Mouse (Mus musculus) cerebellum, adult 2 months (tissue): ENCODE measurements around the gene Hmx2. TPM values are rescaled to one million over a fixed set of nuclear protein-coding genes. Genes with fewer than 3 reads are reported as not detected.

Source experiments
- DNase-seq, 2 experiments: peaks; one replicate each; pipeline ENCODE4 v3.0.0; 2021
- H3K27ac ChIP-seq: fragments of 200-500 bp; 2 replicates; pipeline ENCODE4 v1.5.1; 2012; ENCODE audit warnings: low read length, control low read depth, inconsistent platforms; ENCODE audit not compliant: insufficient read depth
- H3K27me3 ChIP-seq: fragments of 200-500 bp; 2 replicates; pipeline ENCODE4 v1.6.1; 2012; ENCODE audit warnings: inconsistent platforms, mild to moderate bottlenecking, low read length, moderate library complexity; ENCODE audit not compliant: control insufficient read depth, insufficient read depth
- H3K4me1 ChIP-seq: fragments of 200-500 bp; 2 replicates; pipeline ENCODE4 v1.6.1; 2011; ENCODE audit warnings: low read length; ENCODE audit not compliant: control insufficient read depth, insufficient read depth
- H3K4me3 ChIP-seq: fragments of 200-500 bp; replicated peaks from 2 replicates; pipeline ENCODE3; 2011; ENCODE audit warnings: mild to moderate bottlenecking, low read depth, low read length, control low read depth; ENCODE audit not compliant: insufficient read depth
- CTCF ChIP-seq: fragments of 200-500 bp; IDR thresholded peaks from 2 replicates; pipeline ENCODE4 v1.5.1; 2011; ENCODE audit warnings: low read depth, mild to moderate bottlenecking, control low read depth, low read length, moderate library complexity, borderline replicate concordance; ENCODE audit not compliant: insufficient read depth
- POLR2A ChIP-seq: fragments of 200-500 bp; IDR thresholded peaks from 2 replicates; pipeline ENCODE4 v1.6.1; 2011; ENCODE audit warnings: low read length, control low read depth, borderline replicate concordance; ENCODE audit not compliant: insufficient read depth
- WGBS: fragments of 180-500 bp; shearing (Covaris S2); methylation state at CpG from one replicate; pipeline ENCODE4 v1.1.7; 2018; 5-methylcytosine and 5-hydroxymethylcytosine counted together
- polyA plus RNA-seq: library from polyadenylated mRNA; depleted of rRNA; stranded (reverse); fragments of >200 nt; gene quantifications from 2 replicates; pipeline ENCODE4 v1.2.3, GENCODE M21; 2012; rRNA removed

Gene Hmx2
- polyA plus RNA-seq, 1 experiment, result not detected

GRCm38 (mm10) chr7:131603186-131603585 is 54.6 kb downstream of the Hmx2 start:
- no peak for DNase-seq
- Histone ChIP-seq H3K27ac (no peak overlapping the region), H3K4me1 (no peaks in the 10 kb centered on the region), H3K27me3 (no peaks in the 10 kb centered on the region), H3K4me3 (no peak overlapping the region)
- 40% methylated on average over 8 of the region's 11 CpGs for WGBS
- no peak for TF ChIP-seq POLR2A
- no peak for TF ChIP-seq CTCF

- 34% methylated on average over 10 of the region's 10 CpGs for WGBS
- H3K4me3 ChIP-seq, result no peak overlapping the region
- TF ChIP-seq CTCF (no peak), POLR2A (no peak)
Measured at GRCm38 (mm10) chr7:131604946-131605345, 56.4 kb downstream of the Hmx2 start.

GRCm38 (mm10) chr7:131605481-131605880 is 56.9 kb downstream of the Hmx2 start:
- no peaks in the 10 kb centered on the region for H3K4me1 ChIP-seq
- no peak for DNase-seq
- TF ChIP-seq CTCF (no peak), POLR2A (no peak)
- no peak overlapping the region for H3K4me3 ChIP-seq
- 11% methylated on average over 4 of the region's 4 CpGs for WGBS
- H3K27ac ChIP-seq, result no peak overlapping the region
- H3K27me3 ChIP-seq, result no peaks in the 10 kb centered on the region

More at GRCm38 (mm10) chr7:131604946-131605345, 56.4 kb downstream of the Hmx2 start:
- H3K4me1 ChIP-seq, result no peaks in the 10 kb centered on the region
- no peaks in the 10 kb centered on the region for H3K27me3 ChIP-seq
- no peak for DNase-seq
- H3K27ac ChIP-seq, result no peak overlapping the region

Other genes with a start within 250 kb of the Hmx2 start
- 0.05 and 0.19 TPM in 2 replicates for gene Cuzd1, start 226.5 kb upstream of the Hmx2 start, polyA plus RNA-seq
- gene Fam24b, start 219.3 kb upstream of the Hmx2 start, polyA plus RNA-seq, result 0.60 and 0.70 TPM in 2 replicates
- not detected in 2 replicates for gene Fam24a, start 214.9 kb upstream of the Hmx2 start, polyA plus RNA-seq
- gene 2310057M21Rik, start 186.0 kb upstream of the Hmx2 start, polyA plus RNA-seq, result 16.3 and 16.7 TPM in 2 replicates
- gene Pstk, start 177.6 kb upstream of the Hmx2 start, polyA plus RNA-seq, result 69.4 and 75.7 TPM in 2 replicates
- gene Ikzf5, start 138.3 kb upstream of the Hmx2 start, polyA plus RNA-seq, result 18.7 and 19.2 TPM in 2 replicates
- 29.8 and 36.7 TPM in 2 replicates for gene Acadsb, start 138.2 kb upstream of the Hmx2 start, polyA plus RNA-seq
- gene Hmx3, start 5.9 kb upstream of the Hmx2 start, polyA plus RNA-seq, result 0.32 and 0.43 TPM in 2 replicates
- gene Bub3, start 11.4 kb downstream of the Hmx2 start, polyA plus RNA-seq, result 105 and 108 TPM in 2 replicates